Mouse (Mus musculus): ENCODE measurements at regions not wholly inside any gene's neighbourhood (a gene's known extent, or its start where the extent isn't known, plus 50 kb on each side); places are given as distances from the start of the nearest gene placed in this dataset.
"Not testable (repeated sequence)": the region's sequence is repeated elsewhere in the genome, so short reads cannot be mapped to it uniquely, and the experiment has no call there.

- no peak for DNase-seq (ENCODE audit: low read depth, low spot score)
Measured at GRCm38 (mm10) chr4:89621260-89621659, 58.0 kb upstream of the Dmrta1 start.

GRCm38 (mm10) chr4:89604721-89605120 is 74.5 kb upstream of the Dmrta1 start:
- DNase-seq (ENCODE audit: low read depth, low spot score) = no peak

- peak; percentile 57 for DNase-seq (ENCODE audit: low read depth, low spot score)
Measured at GRCm38 (mm10) chr4:89575529-89575928, 103.7 kb upstream of the Dmrta1 start.

GRCm38 (mm10) chr4:89554711-89555466 is 124.3 kb upstream of the Dmrta1 start:
- no peak for DNase-seq (ENCODE audit: low read depth, low spot score)

- no peak for DNase-seq (ENCODE audit: low read depth, low spot score)
Measured at GRCm38 (mm10) chr4:89552556-89552955, 126.7 kb upstream of the Dmrta1 start.

GRCm38 (mm10) chr4:89550515-89550914 is 128.7 kb upstream of the Dmrta1 start:
- DNase-seq (ENCODE audit: low read depth, low spot score) = no peak

- no peak for DNase-seq (ENCODE audit: low read depth, low spot score)
Measured at GRCm38 (mm10) chr4:89532462-89532861, 146.8 kb upstream of the Dmrta1 start.

GRCm38 (mm10) chr4:89530050-89530911 is 149.0 kb upstream of the Dmrta1 start:
- no peak for DNase-seq (ENCODE audit: low read depth, low spot score)

- no peak for DNase-seq (ENCODE audit: low read depth, low spot score)
Measured at GRCm38 (mm10) chr4:89527966-89528365, 151.3 kb upstream of the Dmrta1 start.

- no peak for DNase-seq (ENCODE audit: low read depth, low spot score)
Measured at GRCm38 (mm10) chr4:89527326-89527725, 151.9 kb upstream of the Dmrta1 start.

- not testable (repeated sequence) for DNase-seq (ENCODE audit: low read depth, low spot score)
Measured at GRCm38 (mm10) chr4:89525525-89525924, 153.7 kb upstream of the Dmrta1 start.

- DNase-seq (ENCODE audit: low read depth, low spot score) = peak; percentile 80
Measured at GRCm38 (mm10) chr4:89524260-89525200, 154.7 kb upstream of the Dmrta1 start.

GRCm38 (mm10) chr4:89523423-89524259 is 155.6 kb upstream of the Dmrta1 start:
- no peak for DNase-seq (ENCODE audit: low read depth, low spot score)

- DNase-seq (ENCODE audit: low read depth, low spot score) = no peak
Measured at GRCm38 (mm10) chr4:89518027-89518426, 161.2 kb upstream of the Dmrta1 start.

- no peak for DNase-seq (ENCODE audit: low read depth, low spot score)
Measured at GRCm38 (mm10) chr4:89515823-89516411, 163.3 kb upstream of the Dmrta1 start.

- no peak for DNase-seq (ENCODE audit: low read depth, low spot score)
Measured at GRCm38 (mm10) chr4:89514981-89515380, 164.3 kb upstream of the Dmrta1 start.

GRCm38 (mm10) chr4:89510593-89510992 is 168.6 kb upstream of the Dmrta1 start:
- DNase-seq (ENCODE audit: low read depth, low spot score) = no peak

- no peak for DNase-seq (ENCODE audit: low read depth, low spot score)
Measured at GRCm38 (mm10) chr4:89509655-89510391, 169.4 kb upstream of the Dmrta1 start.

- no peak for DNase-seq (ENCODE audit: low read depth, low spot score)
Measured at GRCm38 (mm10) chr4:89508103-89508763, 171.0 kb upstream of the Dmrta1 start.

All from ES-CJ7 (cell line).